Mouse (Mus musculus) frontal cortex, postnatal 25 days (tissue): ENCODE data around the gene Zfp750.

Source experiments
- DNase-seq, 2 experiments: peaks; one replicate each; pipeline ENCODE4 v3.0.0; 2022; ENCODE audit warnings: low spot score in 2 of 2

Gene Zfp750

DNA sequence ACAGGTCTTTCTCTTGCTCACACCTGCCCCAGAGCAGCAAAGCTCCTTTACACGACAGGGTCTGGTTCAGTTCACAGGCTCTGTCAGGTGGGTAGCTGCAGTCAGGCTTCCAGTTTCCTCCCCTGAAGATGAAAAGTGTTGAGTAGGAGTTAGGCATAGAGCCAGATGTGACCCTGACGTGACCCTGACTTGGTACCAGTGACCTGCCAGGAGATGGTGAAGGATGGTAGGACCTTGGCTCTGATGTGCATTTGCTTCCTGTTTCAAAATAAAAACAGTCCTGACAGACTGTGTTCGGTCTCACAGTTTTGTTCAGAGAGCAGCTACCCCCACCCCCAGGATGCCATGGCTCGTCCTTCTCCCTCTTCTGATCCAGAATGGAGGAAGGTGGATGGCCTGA is 23.3 kb upstream of the Zfp750 start:
- no peak for DNase-seq

GRCm38 (mm10) chr11:121536528-121536927 is 17.4 kb upstream of the Zfp750 start:
- DNase-seq = no peak

- no peak for DNase-seq
These were observed 10.6 kb upstream of the Zfp750 start for GRCm38 (mm10) chr11:121529747-121530146.

DNA sequence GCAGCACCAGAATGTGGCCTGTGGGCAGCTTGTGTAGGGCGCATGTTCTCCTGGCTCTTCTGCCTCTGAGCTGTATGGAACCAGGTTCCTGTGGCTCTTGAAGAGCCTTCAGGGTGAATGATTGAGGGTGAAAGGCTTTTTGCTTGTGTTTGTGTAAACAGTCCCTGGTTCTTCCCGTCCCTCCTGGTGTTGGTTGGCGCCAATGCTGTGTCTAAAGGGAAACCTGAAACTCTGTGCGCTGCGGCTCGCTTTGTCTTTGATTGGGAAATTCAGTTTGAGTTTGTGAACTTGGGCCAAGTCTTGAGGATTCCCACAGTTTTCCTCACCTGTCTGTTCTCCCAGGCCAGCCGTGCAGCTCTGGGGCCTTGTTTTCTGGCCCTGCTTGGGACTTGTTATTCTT is 5.1 kb upstream of the Zfp750 start:
- no peak for DNase-seq

GRCm38 (mm10) chr11:121522156-121522762 is 3.1 kb upstream of the Zfp750 start:
- DNase-seq = no peak

GRCm38 (mm10) chr11:121520761-121521160 is 1.6 kb upstream of the Zfp750 start:
- no peak for DNase-seq

DNA sequence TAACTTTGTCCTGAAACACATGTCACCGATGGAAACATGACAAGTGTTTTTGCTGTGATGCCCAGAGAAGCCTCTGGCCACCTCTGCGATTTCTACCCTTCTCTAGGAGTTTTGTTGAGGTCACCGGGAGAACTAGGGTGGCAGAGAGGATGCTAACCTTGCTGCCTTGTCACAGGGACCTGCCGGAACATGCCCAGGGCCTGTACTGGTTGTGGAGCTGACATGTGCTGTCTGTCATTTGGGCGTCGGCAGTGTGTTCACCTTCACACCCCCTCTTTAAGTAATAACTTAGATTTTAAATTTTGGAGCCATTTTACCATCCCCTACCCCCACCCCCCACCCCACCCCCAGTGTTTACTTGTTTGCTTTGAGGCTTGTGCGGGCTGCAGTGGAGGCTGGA is 570 bp upstream of the Zfp750 start:
- no peak for DNase-seq

GRCm38 (mm10) chr11:121517687-121518465 is 1.3 kb downstream of the Zfp750 start:
- DNase-seq = no peak

GRCm38 (mm10) chr11:121516906-121517305 is 2.2 kb downstream of the Zfp750 start:
- DNase-seq = no peak

DNA sequence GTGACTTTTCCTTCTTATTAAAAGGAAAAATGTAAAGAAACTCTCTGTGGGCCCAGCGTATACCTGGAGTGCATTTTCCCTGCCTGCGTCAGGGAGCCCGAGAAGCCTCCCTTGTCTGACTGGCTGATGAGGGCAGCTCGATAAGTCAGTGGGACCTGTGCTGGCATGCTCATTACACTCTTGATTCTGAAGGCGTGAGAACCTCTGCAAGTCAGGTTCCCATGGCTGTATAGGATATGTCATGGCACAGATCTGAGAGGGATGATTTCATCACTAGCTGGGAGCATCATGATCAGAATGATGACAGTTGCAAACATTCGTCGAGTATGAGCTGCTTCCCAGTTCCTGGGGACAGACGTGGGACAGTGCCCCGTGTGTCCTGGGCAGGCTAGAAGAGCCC is 3.1 kb downstream of the Zfp750 start:
- no peak for DNase-seq

GRCm38 (mm10) chr11:121512896-121513572 is 6.1 kb downstream of the Zfp750 start:
- DNase-seq = no peak

- DNase-seq = no peak
These were observed 8.5 kb downstream of the Zfp750 start for GRCm38 (mm10) chr11:121510512-121511246.

DNA sequence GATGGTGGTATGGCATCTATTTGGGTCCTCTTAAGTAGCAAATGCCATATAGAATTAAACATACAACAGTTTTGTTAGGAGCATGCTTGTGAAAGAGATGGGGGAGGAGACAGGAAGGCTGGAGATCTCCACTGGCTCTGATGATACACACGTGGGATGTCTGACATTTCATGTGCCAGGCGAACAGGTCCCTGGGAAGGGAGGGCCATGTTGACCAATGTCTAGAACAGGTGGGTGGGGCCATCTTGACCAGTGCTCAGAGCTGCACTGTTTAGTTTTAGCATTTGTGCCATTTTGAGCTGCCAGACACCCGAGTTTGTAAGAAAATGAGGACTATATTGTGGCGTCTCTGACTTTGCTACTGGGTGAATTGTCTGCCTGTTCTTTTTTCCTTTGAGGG is 10.7 kb downstream of the Zfp750 start:
- DNase-seq = no peak

GRCm38 (mm10) chr11:121502000-121502860 is 16.9 kb downstream of the Zfp750 start:
- no peak for DNase-seq

DNA sequence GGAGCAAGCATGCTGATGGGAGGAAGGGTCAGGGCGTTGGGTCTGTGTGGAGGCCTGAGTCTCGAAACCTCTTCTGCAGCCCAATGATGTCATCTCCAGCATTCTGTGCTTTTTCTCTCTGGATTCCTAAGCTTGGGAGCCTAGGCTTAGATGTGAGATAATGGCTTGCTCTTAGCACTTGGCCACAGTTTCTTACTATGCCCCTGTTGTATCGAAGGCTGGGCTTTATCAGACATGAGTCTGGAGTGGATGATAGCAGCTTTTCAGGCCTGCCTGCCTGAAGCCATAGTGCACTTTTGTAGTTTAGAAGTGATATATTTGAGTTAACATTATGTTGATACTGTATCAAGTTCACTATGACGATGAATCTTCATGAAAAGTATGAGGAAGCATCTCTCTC is 17.6 kb downstream of the Zfp750 start:
- no peak for DNase-seq

GRCm38 (mm10) chr11:121500595-121500994 is 18.5 kb downstream of the Zfp750 start:
- no peak for DNase-seq

DNA sequence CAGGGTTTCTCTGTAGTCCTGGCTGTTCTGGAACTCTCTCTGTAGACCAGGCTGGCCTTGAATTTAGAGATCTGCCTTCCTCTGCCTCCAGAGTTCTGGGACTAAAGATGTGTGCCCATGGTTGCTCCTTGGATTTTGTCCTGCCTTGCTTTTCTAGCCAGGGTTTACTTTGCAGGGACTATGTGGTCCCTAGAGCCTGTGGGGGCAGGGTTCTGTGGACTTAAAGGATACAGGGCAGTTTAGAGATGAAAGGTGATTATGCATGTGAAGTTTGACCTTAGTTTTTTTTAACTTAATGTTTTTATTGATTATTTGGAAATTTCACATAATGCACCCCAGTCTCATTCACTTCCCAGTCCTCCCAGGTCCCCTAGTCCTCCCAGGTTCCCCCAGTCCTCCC is 28.5 kb downstream of the Zfp750 start:
- no peak for DNase-seq

- DNase-seq = no peak
These were observed 33.3 kb downstream of the Zfp750 start for GRCm38 (mm10) chr11:121485882-121486281.

DNA sequence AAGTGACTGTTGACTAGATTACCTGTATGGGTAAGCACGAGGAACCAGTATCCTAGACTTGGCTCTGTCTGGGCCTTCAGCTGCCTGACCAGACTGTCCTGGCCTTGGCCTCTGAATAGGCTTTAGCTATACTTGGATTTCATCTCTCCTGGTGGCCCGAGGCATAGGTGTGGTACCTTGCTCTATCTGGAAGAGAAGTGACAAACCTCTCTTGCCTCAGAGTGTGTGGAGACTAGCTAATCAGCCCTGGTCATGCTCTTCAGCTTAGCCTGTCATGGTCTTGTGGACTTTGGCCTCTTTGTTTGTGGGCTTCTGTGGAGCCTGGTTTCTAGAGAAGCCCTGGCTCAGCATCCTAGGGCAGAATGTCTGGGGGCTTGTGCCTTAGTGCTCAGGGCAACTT is 38.0 kb downstream of the Zfp750 start:
- no peak for DNase-seq

DNA sequence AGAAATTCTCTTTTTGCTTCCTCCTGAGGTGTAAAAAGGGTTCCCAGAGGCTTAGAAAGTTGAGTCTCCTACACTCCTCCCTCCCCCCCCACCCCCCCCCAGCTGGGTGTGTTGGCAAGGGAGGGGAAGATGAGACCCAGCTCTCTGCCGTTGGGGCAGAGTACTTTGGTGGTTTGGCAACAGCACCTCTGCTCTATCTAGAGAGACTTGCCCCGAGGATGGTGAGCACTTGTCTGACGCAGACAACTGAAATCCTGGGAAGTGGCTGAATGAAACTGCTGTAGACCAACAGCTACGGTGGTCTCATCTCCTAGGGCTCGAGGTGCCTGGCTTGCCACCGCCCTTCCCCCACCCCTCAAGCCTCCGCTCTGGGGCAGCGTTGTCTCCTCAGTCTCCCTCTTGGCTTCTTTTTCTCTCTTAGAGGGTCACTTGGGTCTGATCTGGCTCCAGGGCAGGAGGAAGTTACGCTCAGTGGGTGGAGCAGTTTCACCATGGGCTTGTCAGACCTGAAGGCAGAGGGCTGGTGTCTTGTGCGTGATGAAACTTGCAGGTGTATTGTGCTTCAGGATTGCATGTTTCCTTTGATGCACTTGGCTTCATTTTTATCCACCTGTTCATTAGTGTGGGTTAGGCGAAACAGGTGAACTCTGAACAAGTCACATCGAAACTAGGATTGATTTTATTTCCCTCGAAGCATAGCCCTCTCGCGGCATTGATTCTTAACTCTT is 39.5 kb downstream of the Zfp750 start:
- DNase-seq = no peak
